Mouse (Mus musculus): ENCODE measurements around the gene Slc26a6. TPM values are rescaled to one million over a fixed set of nuclear protein-coding genes. Genes with fewer than 3 reads are reported as not detected.
A peak's percentile ranks its signal among the peaks of the same experiment; 100 is the strongest.

The Slc26a6 gene
- polyA plus RNA-seq, 1 experiment from 2014 or later, result 6.7 TPM

DNA sequence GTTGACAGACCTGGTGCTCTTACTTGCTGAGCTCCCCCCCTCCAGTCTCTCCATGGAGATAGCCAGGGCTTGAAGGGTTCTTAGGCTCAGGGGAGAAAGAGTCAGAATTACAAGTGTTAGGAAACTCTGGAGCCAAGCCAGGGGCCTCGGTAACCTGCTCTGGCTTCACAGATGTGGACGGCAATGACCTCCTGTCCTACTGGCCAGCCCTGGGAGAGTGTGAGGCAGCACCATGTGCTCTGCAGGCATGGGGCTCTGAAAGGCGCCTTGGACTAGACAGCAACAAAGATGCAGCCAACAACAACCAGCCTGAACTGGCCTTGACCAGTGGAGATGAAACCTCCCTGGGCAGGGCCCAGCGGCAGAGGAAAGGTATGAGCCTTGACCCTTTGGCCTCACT, 5.7 kb upstream of the Slc26a6 start:
- DNase-seq (no peak), ATAC-seq (ENCODE audit: low read depth) (0 out of 2 replicates have a peak, but pooled peaks have one; percentile 17)
- Histone ChIP-seq H3K4me2 (no peak overlapping the region), H3K4me3 (replicated peaks) (no peak overlapping the region), H3K9ac (no peak overlapping the region), H3K36me3 (no peaks in the 10 kb centered on the region), H3K27me3 (peaks cover 25% of the 10 kb centered on the region), H3K9me3 (replicated peaks) (no peaks in the 10 kb centered on the region), H3K27ac (no peak overlapping the region), H3K4me1 (replicated peaks) (no peaks in the 10 kb centered on the region)
- WGBS (ENCODE audit: insufficient replicate concordance), result 60% methylated on average over 4 of the region's 4 CpGs

DNA sequence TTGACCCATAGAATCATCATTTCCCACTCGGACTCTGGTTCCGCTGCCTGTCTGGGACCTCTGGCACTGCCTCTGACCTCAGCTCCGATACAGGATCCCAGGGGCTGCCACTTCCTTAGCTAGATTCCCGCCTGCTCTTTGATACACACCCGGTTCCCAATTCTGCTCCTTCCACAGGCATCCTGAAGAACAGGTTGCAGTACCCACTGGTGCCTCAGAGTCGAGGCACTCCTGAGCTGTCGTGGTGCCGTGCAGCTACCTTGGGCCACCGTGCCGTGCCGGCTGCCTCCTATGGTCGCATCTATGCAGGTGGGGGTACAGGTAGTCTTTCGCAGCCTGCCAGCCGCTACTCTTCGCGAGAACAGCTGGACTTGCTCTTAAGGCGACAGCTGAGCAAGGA, 4.7 kb upstream of the Slc26a6 start:
- Histone ChIP-seq H3K4me3 (replicated peaks) (no peak overlapping the region), H3K4me2 (no peak overlapping the region), H3K9me3 (replicated peaks) (no peaks in the 10 kb centered on the region), H3K9ac (no peak overlapping the region), H3K27me3 (peaks cover 15% of the 10 kb centered on the region), H3K4me1 (replicated peaks) (peaks cover 9% of the 10 kb centered on the region), H3K27ac (no peak overlapping the region), H3K36me3 (no peaks in the 10 kb centered on the region)
- DNase-seq (no peak), ATAC-seq (ENCODE audit: low read depth) (no peak)
- 58% methylated on average over 17 of the region's 17 CpGs for WGBS (ENCODE audit: insufficient replicate concordance)

GRCm38 (mm10) chr9:108853635-108854240, 655 bp downstream of the Slc26a6 start:
- ATAC-seq (ENCODE audit: low read depth) (peak; percentile 91), DNase-seq (peak; percentile 88)
- 0 out of 2 replicates have a peak, but pooled peaks cover 10% of the 10 kb centered on the region for H3K36me3 ChIP-seq
- 3% methylated on average over 25 of the region's 25 CpGs for WGBS (ENCODE audit: insufficient replicate concordance)
- peak overlapping the region; percentile 88 for H3K27ac ChIP-seq
- H3K4me1 ChIP-seq (replicated peaks), result peaks cover 37% of the 10 kb centered on the region
- peak overlapping the region; percentile 74 for H3K4me3 ChIP-seq (replicated peaks)
- peak overlapping the region; percentile 99 for H3K4me2 ChIP-seq
- peaks cover 4% of the 10 kb centered on the region; the same call in 1 of the 2 replicates for H3K27me3 ChIP-seq
- no peaks in the 10 kb centered on the region for H3K9me3 ChIP-seq (replicated peaks)
- peak overlapping the region; percentile 82 for H3K9ac ChIP-seq

- Histone ChIP-seq H3K4me1 (replicated peaks) (peaks cover 37% of the 10 kb centered on the region), H3K4me2 (peak overlapping the region; percentile 99)
These were observed 1.2 kb downstream of the Slc26a6 start for GRCm38 (mm10) chr9:108854241-108854696.

DNA sequence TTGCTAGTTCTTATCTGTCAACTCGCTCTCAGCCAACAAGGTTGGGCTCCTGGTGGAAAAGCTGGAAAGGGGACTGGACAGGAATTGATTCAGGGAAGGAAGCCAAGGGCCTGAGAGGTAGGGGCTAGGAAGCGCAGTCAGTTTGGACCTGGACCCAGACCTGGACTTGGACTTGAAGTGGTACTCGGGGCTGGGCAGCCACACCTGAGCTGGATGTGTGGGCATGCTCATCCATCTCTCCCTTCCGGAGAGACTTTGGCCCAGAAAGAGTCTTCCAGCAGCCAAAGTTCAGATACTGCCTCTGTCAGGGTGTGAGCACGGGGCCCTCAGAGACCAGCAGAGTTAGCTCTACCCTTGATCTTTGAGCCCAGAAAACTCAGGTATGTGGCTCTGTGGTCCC, 2.3 kb downstream of the Slc26a6 start:
- Histone ChIP-seq H3K36me3 (0 out of 2 replicates have a peak, but pooled peaks cover 12% of the 10 kb centered on the region), H3K4me3 (replicated peaks) (0 out of 2 replicates have a peak overlapping the region, but pooled peaks have one; percentile 74), H3K4me2 (peak overlapping the region; percentile 99), H3K27ac (peak overlapping the region; percentile 53), H3K9me3 (replicated peaks) (no peaks in the 10 kb centered on the region), H3K27me3 (no peaks in the 10 kb centered on the region), H3K4me1 (replicated peaks) (peaks cover 37% of the 10 kb centered on the region), H3K9ac (no peak overlapping the region)
- ATAC-seq (ENCODE audit: low read depth) (no peak), DNase-seq (no peak)
- WGBS (ENCODE audit: insufficient replicate concordance), result 60% methylated on average over 5 of the region's 5 CpGs

More at GRCm38 (mm10) chr9:108854241-108854696, 1.2 kb downstream of the Slc26a6 start:
- Histone ChIP-seq H3K9me3 (replicated peaks) (no peaks in the 10 kb centered on the region), H3K9ac (peak overlapping the region; percentile 82), H3K27ac (peak overlapping the region; percentile 88), H3K27me3 (peaks cover 4% of the 10 kb centered on the region; the same call in 1 of the 2 replicates), H3K4me3 (replicated peaks) (peak overlapping the region; percentile 74), H3K36me3 (0 out of 2 replicates have a peak, but pooled peaks cover 10% of the 10 kb centered on the region)
- WGBS (ENCODE audit: insufficient replicate concordance), result under 1% methylated on average over 28 of the region's 28 CpGs
- ATAC-seq (ENCODE audit: low read depth) (peak; percentile 81), DNase-seq (peak; percentile 79)

DNA sequence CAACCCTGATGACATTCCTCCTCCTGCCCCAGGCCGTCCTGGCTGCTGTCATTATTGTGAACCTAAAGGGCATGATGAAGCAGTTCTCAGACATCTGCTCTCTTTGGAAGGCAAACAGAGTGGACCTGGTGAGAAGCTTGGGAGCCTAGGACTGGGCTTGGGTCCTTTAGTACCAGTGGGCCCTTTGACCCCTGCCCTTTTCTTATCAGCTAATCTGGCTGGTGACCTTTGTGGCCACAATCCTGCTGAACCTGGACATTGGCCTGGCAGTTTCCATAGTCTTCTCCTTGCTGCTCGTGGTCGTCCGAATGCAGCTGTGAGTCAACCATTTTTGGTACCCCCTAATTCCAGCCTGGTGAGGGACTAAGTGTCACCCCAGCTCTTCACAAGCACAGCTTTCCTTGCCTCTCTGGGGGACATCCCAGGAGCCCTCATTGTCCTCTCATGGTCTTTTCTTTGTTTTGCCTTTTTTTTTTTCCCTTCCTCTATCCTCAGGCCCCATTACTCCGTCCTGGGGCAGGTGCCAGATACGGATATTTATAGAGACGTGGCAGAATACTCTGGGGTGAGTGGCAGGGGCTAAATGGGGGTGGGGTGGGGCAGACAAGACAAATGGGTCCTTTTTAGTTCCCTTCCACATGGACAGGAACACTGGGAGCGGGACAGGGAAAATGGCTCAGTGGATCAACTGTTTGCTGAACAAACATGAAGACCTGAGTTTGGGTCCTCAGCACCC, 5.9 kb downstream of the Slc26a6 start:
- WGBS (ENCODE audit: insufficient replicate concordance), result 68% methylated on average over 8 of the region's 8 CpGs

DNA sequence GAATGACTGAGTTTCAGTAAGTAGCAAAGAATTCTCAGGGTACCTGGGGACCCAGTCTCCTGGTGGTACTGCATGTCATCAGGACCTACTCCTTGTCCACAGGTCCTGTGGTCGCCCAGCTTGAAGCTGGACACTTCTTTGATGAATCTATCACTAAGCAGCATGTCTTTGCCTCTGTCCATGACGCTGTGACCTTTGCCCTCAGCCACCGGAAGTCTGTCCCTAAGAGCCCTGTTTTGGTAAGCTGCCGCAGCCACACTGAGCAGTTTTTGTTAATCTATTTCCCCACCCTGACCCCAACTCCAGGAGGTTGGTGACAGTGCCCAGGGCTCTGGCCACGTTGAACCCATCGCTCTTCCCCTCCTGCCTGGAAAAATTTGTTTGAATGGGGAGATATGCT, 59.2 kb downstream of the Slc26a6 start:
- no peaks in the 10 kb centered on the region for H3K9me3 ChIP-seq (replicated peaks)
- 57% methylated on average over 6 of the region's 6 CpGs for WGBS (ENCODE audit: insufficient replicate concordance)
- no peak overlapping the region for H3K4me3 ChIP-seq (replicated peaks)
- DNase-seq (no peak), ATAC-seq (ENCODE audit: low read depth) (no peak)
- no peak overlapping the region for H3K9ac ChIP-seq
- no peaks in the 10 kb centered on the region for H3K36me3 ChIP-seq
- no peak overlapping the region for H3K27ac ChIP-seq
- no peaks in the 10 kb centered on the region for H3K27me3 ChIP-seq
- no peak overlapping the region for H3K4me2 ChIP-seq
- H3K4me1 ChIP-seq (replicated peaks), result 0 out of 2 replicates have a peak, but pooled peaks cover 9% of the 10 kb centered on the region

More for the DNA sequence above, 5.9 kb downstream of the Slc26a6 start:
- Histone ChIP-seq H3K27me3 (no peaks in the 10 kb centered on the region), H3K4me3 (replicated peaks) (no peak overlapping the region), H3K36me3 (peaks cover 17% of the 10 kb centered on the region; the same call in 1 of the 2 replicates), H3K27ac (no peak overlapping the region), H3K9me3 (replicated peaks) (no peaks in the 10 kb centered on the region), H3K4me2 (no peak overlapping the region), H3K9ac (no peak overlapping the region), H3K4me1 (replicated peaks) (peaks cover 24% of the 10 kb centered on the region)
- ATAC-seq (ENCODE audit: low read depth), result no peak
- no peak for DNase-seq

GRCm38 (mm10) chr9:108913161-108913560, 60.1 kb downstream of the Slc26a6 start:
- ATAC-seq (ENCODE audit: low read depth) (no peak), DNase-seq (no peak)
- Histone ChIP-seq H3K9ac (no peak overlapping the region), H3K4me1 (replicated peaks) (0 out of 2 replicates have a peak, but pooled peaks cover 9% of the 10 kb centered on the region), H3K4me3 (replicated peaks) (no peak overlapping the region), H3K9me3 (replicated peaks) (no peaks in the 10 kb centered on the region), H3K36me3 (no peaks in the 10 kb centered on the region), H3K27me3 (no peaks in the 10 kb centered on the region), H3K4me2 (no peak overlapping the region), H3K27ac (no peak overlapping the region)
- WGBS (ENCODE audit: insufficient replicate concordance), result 76% methylated on average over 7 of the region's 7 CpGs

DNA sequence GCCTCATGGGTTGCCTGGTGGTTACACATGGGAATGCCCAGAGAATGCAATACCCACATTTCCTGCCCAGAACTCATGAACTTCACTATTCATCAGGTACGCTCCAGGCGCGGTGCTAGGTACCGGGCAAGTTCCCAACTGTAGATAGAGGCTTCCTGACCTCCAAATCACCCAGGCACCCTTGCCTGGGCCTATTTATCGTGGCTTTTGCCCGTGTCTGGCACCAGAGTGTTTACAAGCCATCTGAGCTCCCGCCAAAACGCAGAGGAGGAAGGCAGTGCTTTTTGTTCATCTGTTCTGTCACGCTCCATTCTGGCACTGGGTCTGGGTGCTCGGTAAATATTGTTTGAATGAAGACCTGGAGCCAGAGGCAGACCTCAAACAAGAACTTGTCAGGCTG, 60.5 kb downstream of the Slc26a6 start:
- ATAC-seq (ENCODE audit: low read depth), result no peak
- 70% methylated on average over 10 of the region's 10 CpGs for WGBS (ENCODE audit: insufficient replicate concordance)
- H3K9me3 ChIP-seq (replicated peaks), result no peaks in the 10 kb centered on the region
- H3K4me2 ChIP-seq, result no peak overlapping the region
- DNase-seq, result no peak
- 0 out of 2 replicates have a peak, but pooled peaks cover 9% of the 10 kb centered on the region for H3K4me1 ChIP-seq (replicated peaks)
- H3K36me3 ChIP-seq, result no peaks in the 10 kb centered on the region
- H3K4me3 ChIP-seq (replicated peaks), result no peak overlapping the region
- H3K27me3 ChIP-seq, result no peaks in the 10 kb centered on the region
- no peak overlapping the region for H3K27ac ChIP-seq
- H3K9ac ChIP-seq, result no peak overlapping the region

DNA sequence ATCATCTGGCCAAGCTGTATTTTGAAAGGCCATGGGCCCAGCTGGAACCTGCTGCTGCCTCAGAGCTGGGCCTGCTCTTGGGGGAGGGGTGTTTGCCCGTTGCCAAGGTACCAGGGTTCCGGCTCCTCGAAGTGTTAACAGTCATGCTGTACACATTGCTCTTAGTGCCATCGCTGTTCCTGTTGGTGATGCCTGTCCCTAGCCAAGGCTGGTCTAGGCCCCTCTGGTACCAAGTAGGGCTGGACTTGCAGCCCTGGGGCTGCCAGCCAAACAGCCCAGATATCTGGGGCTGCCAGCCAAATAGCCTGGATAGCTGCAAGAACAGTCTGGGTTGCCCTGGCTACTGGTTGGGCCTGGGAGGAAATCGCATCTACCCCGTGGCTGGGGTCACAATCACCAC, 61.4 kb downstream of the Slc26a6 start, which contains the start of gene Tmem89:
Gene Tmem89, plus strand, starts transcription at position 129 of the 400 bp plus-strand sequence.
- ATAC-seq (ENCODE audit: low read depth) (no peak), DNase-seq (no peak)
- H3K27me3 ChIP-seq, result no peaks in the 10 kb centered on the region
- WGBS (ENCODE audit: insufficient replicate concordance), result 67% methylated on average over 6 of the region's 6 CpGs
- no peak within 1 kb of the TSS for H3K9ac ChIP-seq
- no peak within 1 kb of the TSS for H3K4me2 ChIP-seq
- no peaks in the 10 kb centered on the region for H3K36me3 ChIP-seq
- no peaks in the 10 kb centered on the region for H3K9me3 ChIP-seq (replicated peaks)
- no peak within 1 kb of the TSS for H3K4me3 ChIP-seq (replicated peaks)
- 0 out of 2 replicates have a peak, but pooled peaks cover 9% of the 10 kb centered on the region for H3K4me1 ChIP-seq (replicated peaks)
- H3K27ac ChIP-seq, result no peak within 1 kb of the TSS

DNA sequence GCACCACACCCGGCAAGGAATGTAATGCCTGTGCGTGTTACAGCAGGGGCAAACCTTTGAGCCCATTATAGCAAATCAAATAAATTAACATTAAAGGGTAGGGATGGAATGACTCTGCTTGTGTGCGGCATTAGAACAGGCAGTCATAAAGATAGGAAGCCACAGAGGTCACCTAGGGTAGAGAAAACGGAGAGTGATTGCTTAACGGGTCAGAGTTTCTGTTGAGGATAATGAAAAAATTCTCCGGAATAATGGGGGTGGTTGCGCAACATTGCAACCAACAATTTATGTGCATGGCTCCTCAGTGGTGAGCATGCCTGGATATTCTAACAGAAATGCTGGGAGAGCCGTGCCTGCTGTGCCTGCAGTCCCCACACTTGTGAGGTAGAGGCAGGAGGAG, 72.8 kb downstream of the Slc26a6 start:
- DNase-seq (no peak), ATAC-seq (ENCODE audit: low read depth) (no peak)
- no peak overlapping the region for H3K9ac ChIP-seq
- no peaks in the 10 kb centered on the region for H3K36me3 ChIP-seq
- H3K4me1 ChIP-seq (replicated peaks), result no peaks in the 10 kb centered on the region
- no peak overlapping the region for H3K27ac ChIP-seq
- no peak overlapping the region for H3K4me3 ChIP-seq (replicated peaks)
- peaks cover 22% of the 10 kb centered on the region for H3K27me3 ChIP-seq
- no peaks in the 10 kb centered on the region for H3K9me3 ChIP-seq (replicated peaks)
- WGBS (ENCODE audit: insufficient replicate concordance), result 53% methylated on average over 8 of the region's 8 CpGs
- H3K4me2 ChIP-seq, result no peak overlapping the region

All from liver, embryonic 13.5 days (tissue).